Mouse (Mus musculus) kidney, postnatal 10 days (tissue): ENCODE data around the gene Sst.
"Not testable (repeated sequence)": the region's sequence is repeated elsewhere in the genome, so short reads cannot be mapped to it uniquely, and the experiment has no call there.

ENCODE experiments used
- DNase-seq: peaks from one replicate; pipeline ENCODE4 v3.0.0; 2021; ENCODE audit warnings: mixed read lengths

Sst gene

DNA sequence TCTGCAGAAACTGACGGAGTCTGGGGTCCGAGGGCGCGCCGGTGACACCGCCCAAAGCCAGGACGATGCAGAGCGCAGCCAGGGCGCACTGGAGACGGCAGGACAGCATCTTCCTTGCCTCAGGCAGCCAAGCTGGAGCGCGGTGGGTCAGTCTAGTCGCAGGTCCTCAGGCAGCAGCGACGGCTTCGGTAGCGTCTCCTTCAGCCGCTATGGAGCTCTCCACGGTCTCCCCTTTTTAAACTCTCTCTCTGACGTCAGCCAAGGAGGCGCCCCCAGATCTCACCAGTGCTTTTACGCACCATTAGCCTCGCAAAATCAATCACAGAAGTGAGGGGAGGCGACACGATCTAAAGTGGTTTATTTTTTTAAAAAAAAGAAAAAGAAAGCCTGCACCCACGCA is at the start of gene Sst:
Gene Sst, minus strand, starts transcription at position 323 of the 400 bp plus-strand sequence.
- DNase-seq: no peak

- DNase-seq: no peak
Measured at GRCm38 (mm10) chr16:23934397-23934796, 43.6 kb upstream of the Sst start.

DNA sequence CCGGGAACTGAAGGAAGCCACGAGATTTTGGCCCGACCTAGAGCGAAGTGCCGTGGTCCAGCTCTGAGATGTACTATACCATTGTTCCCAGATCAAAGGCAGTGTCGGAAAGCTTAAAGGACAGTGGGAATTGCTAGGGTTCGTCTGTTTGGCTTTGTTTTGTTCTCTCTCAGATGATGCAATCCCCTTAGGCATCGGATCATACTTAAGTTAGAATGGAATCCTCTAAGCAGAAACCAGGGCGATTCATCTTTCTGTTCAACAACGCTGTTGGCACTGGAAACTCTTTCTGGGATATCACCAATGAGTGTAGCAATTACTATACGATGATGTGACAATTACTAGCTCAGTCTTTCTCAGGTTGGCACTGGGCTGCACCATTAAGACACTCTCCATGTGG is 41.5 kb upstream of the Sst start, which contains the start of gene Rtp2:
Gene Rtp2, minus strand, starts transcription at position 101 of the 400 bp plus-strand sequence.
- DNase-seq: no peak

GRCm38 (mm10) chr16:23931275-23931674 is 40.5 kb upstream of the Sst start:
- no peak for DNase-seq

GRCm38 (mm10) chr16:23930426-23931073 is 39.8 kb upstream of the Sst start:
- DNase-seq: no peak

DNA sequence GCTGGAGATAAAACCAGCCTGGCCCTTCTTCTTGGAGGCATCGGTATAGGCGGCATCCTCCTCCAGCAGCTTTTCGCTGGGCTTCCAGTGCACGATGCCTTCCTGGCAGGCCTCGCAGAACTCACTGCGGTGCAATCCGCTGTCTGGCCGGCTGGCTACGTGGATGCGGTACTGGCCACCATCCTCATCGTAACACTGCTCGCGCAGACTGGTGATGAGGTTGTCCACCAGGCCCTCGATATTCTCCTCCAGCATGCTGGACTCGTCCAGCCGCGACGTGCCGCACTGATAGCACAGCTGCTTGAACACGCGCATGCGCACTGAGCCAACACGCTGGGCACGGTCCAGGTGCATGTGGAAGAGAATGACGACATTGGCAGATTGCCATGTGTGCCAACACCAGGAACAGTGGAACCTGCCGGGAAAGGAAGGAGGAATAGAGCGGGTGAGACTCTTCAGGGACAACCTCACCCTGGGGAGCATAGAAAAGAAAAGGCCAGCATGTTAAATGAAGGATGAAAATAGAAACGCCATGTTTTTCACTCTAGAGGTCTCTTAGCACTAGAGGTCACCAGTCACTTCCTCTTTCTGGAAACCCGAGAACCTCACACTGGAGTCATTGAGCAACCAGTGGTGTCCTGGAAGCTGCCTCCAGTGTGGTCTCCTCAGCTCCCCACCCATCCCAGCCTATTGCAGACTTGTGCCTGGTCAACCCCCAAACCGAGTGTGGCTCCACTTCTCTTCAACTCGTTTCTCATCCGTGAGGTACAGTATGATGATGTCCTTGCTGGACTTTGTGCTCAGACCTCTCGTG is 36.8 kb upstream of the Sst start:
- DNase-seq: peak; percentile 11

- no peak for DNase-seq
Measured at GRCm38 (mm10) chr16:23922906-23923305, 32.1 kb upstream of the Sst start.

- no peak for DNase-seq
Measured at GRCm38 (mm10) chr16:23921697-23922096, 30.9 kb upstream of the Sst start.

DNA sequence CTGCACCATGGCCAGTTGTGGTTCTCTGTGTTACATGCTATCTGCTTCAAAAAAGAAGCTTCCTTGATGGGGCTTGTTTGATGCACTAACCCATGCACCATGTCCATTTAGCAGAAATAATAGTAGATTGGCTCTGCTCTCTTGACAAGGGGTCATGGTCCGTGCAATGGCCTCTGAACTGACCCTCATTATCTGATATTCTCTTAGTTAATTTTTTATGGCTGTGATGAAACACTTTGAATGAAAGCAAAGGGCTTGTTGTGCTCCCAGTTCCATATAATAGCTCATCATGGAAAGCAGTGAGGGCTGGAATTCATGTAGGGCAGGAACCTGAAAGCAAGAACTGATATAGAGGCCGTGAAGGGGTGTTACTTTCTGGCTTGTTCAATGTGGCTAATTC is 28.7 kb upstream of the Sst start:
- DNase-seq: no peak

DNA sequence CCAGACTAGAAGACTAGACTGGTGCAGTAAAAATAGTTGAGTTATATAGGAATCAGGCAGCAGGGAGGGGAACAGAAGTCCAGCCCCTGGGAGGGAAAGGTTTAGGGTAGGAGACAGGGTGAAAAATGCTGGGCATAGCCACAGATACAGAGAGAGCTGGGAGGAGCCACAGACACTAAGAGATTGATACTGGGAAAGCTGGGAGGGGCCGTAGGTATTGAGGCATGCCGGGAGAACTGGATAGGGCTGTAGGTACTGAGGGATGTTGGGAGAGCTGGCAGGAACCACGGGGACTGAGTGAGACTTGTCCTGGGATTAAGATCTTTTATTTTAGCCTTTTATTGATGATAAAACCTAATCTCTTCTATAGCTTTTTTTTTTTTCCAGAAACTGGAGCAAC is 22.6 kb upstream of the Sst start:
- DNase-seq: no peak

GRCm38 (mm10) chr16:23912741-23913140 is 22.0 kb upstream of the Sst start:
- DNase-seq: no peak

DNA sequence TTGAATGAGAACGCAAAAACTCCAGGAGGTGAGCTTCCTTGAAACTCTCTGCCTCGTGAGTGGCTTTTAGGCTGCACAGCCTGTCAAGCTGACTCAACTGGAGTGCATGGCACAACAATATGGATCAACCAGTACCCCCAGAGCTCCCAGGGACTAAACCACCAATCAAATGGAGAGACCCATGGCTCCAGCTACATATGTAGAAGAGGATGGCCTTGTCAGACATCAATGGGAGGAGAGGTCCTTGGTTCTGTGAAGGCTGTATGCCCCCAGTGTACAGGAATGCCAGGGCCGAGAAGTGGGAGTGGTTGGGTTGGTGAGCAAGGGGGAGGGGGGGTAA is 18.2 kb upstream of the Sst start:
- not testable (repeated sequence) for DNase-seq

DNA sequence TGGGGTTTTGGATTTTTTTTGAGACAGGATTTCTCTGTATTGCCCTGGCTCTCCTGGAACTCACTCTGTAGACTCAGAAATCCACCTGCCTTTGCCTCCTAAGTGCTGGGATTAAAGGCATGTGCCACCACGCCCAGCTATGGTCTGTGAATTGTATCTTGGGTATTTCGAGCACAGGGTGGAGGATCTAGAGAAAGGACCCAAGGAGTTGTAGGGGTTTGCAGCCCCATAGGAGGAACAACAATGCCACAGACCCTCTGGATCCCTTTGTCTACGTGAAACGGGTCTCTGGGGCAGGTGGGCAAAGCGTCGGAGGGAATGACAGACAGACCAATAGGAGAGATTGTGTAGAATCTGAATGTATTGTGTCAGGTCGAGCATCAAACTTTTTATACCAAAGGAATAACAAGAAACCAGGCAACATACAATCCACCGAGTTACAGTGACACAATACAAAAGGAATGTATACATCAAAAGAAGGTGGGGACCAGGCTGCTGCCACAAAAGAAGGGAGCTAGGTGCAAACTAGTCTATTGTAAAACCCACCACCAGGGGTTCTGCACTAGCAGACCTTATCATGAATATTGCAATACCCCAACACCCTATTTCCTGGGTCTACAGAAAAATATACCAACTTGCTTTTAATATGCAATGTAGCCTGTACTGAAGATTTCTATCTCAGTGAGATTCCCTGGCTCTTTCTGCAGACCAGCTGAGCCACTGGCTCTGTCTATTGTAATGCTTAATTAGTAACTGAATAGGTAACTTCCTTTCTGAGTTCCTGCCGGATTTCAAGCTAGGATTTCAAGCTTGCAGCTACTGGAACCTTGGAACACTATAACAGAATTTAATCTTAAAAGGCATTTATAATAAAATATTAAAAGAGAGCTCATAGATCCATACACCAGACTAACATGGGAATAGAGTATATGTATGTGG is 17.6 kb upstream of the Sst start:
- DNase-seq: not testable (repeated sequence)

DNA sequence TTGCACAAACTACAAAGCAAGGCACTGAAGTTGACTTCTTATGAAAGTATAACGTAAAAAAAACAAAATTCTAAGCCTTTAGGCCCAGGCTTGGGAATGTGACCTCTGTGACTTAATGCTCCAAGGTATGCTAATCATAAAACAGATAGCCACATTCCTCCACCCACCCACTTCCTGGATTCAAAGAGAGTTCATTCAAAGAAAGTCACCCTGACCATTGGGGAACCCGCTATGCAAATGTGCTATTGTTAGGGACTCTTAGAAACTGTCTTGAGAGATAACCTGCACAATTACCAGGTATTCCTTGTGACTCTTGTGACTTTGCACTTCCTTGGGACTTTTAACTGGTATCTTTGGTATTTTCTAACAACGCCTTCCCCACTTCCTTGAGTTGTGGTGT is 15.8 kb upstream of the Sst start:
- not testable (repeated sequence) for DNase-seq

DNA sequence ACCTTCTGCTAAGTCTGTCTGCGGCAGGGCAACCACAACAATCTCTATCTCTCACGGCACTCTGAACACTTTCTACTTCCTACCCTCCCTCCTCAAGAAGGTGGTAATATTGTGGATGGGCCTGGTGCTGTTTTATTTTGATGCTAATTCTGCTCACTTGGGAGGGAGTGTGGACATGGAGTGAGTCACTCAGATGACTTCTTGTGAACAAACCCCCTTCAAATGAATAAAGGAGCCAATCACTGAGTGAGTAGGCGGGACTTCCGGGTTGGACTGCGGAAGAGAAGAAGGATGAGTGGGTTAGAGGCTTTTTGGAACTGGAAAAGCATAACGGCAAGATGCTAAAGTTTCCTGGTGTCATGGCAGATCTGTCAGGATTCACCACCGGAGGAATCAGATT is 10.7 kb upstream of the Sst start:
- DNase-seq: no peak

DNA sequence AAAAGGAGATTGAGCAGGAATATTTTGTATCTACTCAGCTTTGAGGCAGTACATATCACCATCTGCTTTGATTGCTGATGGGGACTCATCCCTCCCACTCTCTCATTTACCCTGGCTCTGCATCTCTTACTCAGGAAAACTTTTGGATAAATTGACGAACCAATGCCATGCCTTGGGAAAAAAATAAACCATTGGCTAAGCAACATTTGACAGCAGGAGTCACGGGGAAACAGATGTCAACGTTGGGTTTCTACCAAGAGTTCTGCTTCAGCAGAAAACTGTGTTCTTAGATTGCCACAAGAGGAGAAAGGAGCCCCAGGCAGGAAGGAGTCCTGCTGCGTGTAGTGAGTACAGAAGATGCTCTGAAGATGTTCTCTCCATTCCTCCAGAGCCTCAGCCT is 9.3 kb upstream of the Sst start:
- no peak for DNase-seq

DNA sequence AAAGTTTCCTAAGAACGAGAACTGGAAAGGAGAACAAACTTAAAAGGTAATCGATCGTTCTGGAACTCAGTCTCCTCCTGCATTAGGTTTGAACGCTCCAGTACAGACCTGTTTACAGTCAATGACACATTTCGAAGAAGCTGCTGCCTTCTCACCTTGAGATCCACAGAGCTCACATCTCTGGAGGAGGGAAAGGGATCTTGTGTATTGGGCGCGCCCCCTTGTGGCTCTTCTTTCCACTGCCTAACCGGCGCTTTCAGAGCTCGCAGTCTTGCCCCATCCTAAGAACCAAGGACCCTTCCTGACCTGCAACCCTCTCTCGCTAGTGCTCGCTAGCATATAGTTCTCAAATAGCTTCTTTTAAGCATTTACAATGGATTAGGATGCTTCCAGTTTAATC is 8.1 kb upstream of the Sst start:
- peak; percentile 91 for DNase-seq

DNA sequence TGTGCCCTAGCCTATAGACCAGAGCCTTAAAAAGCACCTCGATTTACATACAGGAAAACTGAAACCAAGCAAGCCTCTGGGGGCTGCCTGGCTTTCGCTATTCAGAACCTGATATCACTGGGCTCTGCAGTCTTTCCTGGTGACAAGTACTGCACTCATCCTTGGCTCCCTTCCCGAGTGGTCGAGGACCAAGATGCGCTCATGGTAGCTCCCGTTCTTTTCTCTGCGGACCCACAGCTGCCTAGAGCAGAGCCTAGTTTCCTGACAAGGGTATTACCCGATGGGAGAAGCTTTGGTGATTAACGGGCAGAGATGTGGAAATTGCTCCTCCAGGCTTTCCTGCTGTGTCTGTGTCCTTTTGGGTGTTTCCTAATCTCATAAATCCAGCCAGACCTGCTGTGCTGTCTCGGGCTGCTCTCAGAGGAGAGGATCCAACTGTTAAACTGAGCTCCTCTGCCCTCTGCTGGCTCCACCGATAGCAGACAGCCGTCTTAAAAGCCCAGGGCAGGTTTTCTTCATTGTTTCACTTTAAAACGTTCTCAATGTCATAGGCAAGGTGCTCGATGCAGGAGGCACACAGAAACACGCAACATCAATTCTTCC is 7.3 kb upstream of the Sst start:
- peak; percentile 85 for DNase-seq

GRCm38 (mm10) chr16:23897486-23897885 is 6.7 kb upstream of the Sst start:
- DNase-seq: no peak

DNA sequence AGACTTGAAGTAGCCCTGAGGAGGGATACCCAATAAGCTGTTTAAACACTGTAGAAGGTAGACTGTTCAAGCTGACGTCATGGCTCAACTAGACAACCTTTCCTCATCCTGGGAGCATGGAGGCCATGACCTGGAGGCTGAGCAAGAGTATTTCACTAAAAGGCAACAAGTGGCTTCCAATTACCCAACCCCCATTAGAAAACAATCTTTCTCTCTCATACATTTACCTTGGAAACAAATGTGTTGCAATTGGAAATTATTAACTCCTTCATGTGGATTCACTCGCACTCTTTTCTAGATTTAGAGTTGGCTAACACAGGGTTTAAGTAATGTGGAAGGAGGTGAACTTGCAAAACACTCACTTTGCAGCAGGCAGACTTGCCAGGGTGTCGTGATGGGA is 4.4 kb upstream of the Sst start:
- DNase-seq: no peak

- DNase-seq: peak; percentile 38
Measured at GRCm38 (mm10) chr16:23890151-23890550, 607 bp downstream of the Sst start.

- no peak for DNase-seq
Measured at GRCm38 (mm10) chr16:23887910-23888579, 2.7 kb downstream of the Sst start.
